Mouse (Mus musculus) heart, embryonic 12.5 days (tissue): Measurements from ENCODE around the gene Mmel1. TPM values are rescaled to one million over a fixed set of nuclear protein-coding genes. Genes with fewer than 3 reads are reported as not detected.

Experiments
- ATAC-seq: fragments of 200-750 bp; cut with Nextera tagmentation; 2 replicates; pipeline ENCODE4 v1.8.0; 2017; ENCODE audit warnings: moderate TSS enrichment, moderate library complexity; ENCODE audit not compliant: insufficient number of reproducible peaks, low FRiP score
- H3K27ac ChIP-seq: fragments of 300-500 bp; sonication (generic); 2 replicates; pipeline ENCODE4 v1.5.1; 2016; ENCODE audit warnings: mild to moderate bottlenecking, moderate library complexity; ENCODE audit not compliant: poor library complexity, severe bottlenecking
- H3K27me3 ChIP-seq: fragments of 300-500 bp; sonication (generic); replicated peaks from 2 replicates; pipeline ENCODE4 v1.6.1; 2016; ENCODE audit warnings: mild to moderate bottlenecking, moderate library complexity
- H3K36me3 ChIP-seq: fragments of 300-500 bp; sonication (generic); 2 replicates; pipeline ENCODE4 v1.6.1; 2016; ENCODE audit warnings: mild to moderate bottlenecking, moderate library complexity
- H3K4me1 ChIP-seq: fragments of 300-500 bp; sonication (generic); replicated peaks from 2 replicates; pipeline ENCODE4 v1.6.1; 2016; ENCODE audit warnings: mild to moderate bottlenecking
- H3K4me2 ChIP-seq: fragments of 300-500 bp; sonication (generic); 2 replicates; pipeline ENCODE4 v1.6.1; 2016; ENCODE audit warnings: mild to moderate bottlenecking, moderate library complexity
- H3K4me3 ChIP-seq: fragments of 300-500 bp; sonication (generic); 2 replicates; pipeline ENCODE4 v1.5.1; 2016; ENCODE audit warnings: mild to moderate bottlenecking
- H3K9ac ChIP-seq: fragments of 300-500 bp; sonication (generic); 2 replicates; pipeline ENCODE4 v1.6.1; 2016; ENCODE audit warnings: mild to moderate bottlenecking, moderate library complexity
- H3K9me3 ChIP-seq: fragments of 300-500 bp; sonication (generic); replicated peaks from 2 replicates; pipeline ENCODE4 v1.6.1; 2016; ENCODE audit warnings: mild to moderate bottlenecking, moderate library complexity
- WGBS: fragments of 180-500 bp; shearing (Covaris S2); methylation state at CpG from one replicate; pipeline ENCODE4 v1.1.7; 2016; 5-methylcytosine and 5-hydroxymethylcytosine counted together
- polyA plus RNA-seq: library from polyadenylated mRNA; unstranded; fragments of >200 nt; fragmentation: Nextera tagmentation; extraction: Ambion mirVana; gene quantifications from 2 replicates; pipeline ENCODE4 v1.2.1, GENCODE M21; 2016

Gene Mmel1
- polyA plus RNA-seq, 1 experiment from 2014 or later = 0.20 TPM

DNA sequence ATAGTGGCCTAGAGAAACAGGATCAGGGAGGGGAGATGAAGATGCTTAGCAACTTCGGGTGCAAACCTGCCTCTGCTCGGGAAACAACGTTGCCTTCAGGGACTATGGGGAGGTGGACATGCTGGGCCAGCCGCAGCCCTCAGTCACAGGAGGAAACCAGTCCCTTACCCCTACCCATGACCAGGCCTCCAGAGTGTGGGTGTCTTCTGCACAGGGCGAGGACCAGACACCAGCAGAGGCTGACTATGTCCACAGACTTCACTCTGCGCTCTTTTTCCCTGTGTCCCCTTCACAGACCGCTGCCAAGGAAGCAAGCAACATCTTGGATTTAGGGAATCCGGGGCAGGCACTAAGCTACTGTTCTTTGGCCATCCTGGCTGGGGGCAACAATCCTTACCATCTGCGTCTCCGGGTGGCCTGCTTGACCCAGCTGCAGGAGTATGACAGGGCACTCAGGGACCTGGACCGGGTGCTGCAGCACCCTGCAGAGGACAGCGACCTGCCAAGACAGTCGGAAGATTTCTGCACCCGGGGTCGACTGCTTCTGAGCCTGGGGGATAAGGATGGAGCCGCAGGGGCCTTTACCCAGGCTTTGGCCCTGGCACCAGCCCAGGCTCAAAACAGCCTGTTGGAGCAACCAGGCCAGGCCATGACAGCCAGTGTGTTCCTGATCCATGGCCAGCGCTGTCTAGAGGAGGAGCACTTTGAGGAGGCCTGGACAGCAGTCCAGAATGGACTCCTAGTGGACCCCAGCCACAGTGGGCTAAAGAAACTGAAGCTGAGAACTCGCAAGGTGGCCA is 4.2 kb upstream of the Mmel1 start:
- Histone ChIP-seq H3K27me3 (peaks cover 20% of the 10 kb centered on the region), H3K36me3 (no peaks in the 10 kb centered on the region), H3K4me3 (no peak overlapping the region), H3K4me2 (peak overlapping the region; percentile 67), H3K4me1 (peaks cover 10% of the 10 kb centered on the region), H3K9ac (peak overlapping the region; percentile 55), H3K9me3 (no peaks in the 10 kb centered on the region), H3K27ac (no peak overlapping the region)
- 81% methylated on average over 18 of the region's 18 CpGs for WGBS
- ATAC-seq = no peak

DNA sequence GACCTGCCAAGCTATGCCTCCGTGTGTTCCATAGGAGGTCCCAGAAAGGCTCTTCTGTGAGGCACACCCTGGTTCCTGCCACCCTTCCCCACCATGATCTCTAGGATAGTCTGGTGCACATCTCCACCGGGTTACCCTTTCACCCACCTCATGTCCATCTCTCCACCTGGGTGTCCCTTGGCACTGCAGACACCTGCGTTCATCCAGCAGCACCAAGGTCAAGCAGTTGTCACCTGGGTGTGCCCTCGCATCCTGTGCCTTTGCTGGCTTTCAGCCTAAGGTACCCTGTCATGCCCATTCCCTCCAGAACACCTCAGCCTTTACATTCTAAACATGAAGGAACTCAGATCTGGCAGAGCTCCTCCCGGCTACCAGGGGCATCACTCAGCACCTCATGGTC is 3.0 kb upstream of the Mmel1 start:
- H3K9ac ChIP-seq = no peak overlapping the region
- 68% methylated on average over 5 of the region's 5 CpGs for WGBS
- H3K9me3 ChIP-seq = no peaks in the 10 kb centered on the region
- no peaks in the 10 kb centered on the region for H3K36me3 ChIP-seq
- H3K4me1 ChIP-seq = peaks cover 10% of the 10 kb centered on the region
- no peak overlapping the region for H3K27ac ChIP-seq
- H3K4me2 ChIP-seq = no peak overlapping the region
- peaks cover 17% of the 10 kb centered on the region for H3K27me3 ChIP-seq
- no peak for ATAC-seq
- no peak overlapping the region for H3K4me3 ChIP-seq

DNA sequence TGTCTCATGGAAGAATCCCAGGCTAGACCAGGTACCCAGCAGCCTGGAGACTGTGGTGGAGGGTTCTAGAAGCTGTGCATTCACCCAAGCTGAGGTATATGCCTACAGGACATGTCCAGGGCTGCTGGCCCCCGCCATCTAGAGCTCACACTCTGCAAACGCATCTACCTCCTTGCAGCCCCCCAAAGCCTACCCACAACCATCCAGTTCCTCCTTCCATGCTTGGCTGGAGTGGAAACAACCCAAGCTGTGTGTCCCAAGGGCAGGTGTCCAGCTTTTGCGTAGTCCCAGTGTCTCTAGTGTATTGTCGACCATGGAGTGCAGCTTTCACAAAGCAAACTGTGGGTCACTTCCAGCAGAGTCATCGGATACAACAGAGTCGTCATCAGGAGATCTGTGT is 2.1 kb upstream of the Mmel1 start:
- H3K36me3 ChIP-seq = no peaks in the 10 kb centered on the region
- peaks cover 26% of the 10 kb centered on the region for H3K27me3 ChIP-seq
- no peak overlapping the region for H3K4me2 ChIP-seq
- no peaks in the 10 kb centered on the region for H3K9me3 ChIP-seq
- WGBS = 72% methylated on average over 6 of the region's 6 CpGs
- no peak overlapping the region for H3K27ac ChIP-seq
- H3K4me3 ChIP-seq = no peak overlapping the region
- no peak overlapping the region for H3K9ac ChIP-seq
- peaks cover 16% of the 10 kb centered on the region for H3K4me1 ChIP-seq
- no peak for ATAC-seq

DNA sequence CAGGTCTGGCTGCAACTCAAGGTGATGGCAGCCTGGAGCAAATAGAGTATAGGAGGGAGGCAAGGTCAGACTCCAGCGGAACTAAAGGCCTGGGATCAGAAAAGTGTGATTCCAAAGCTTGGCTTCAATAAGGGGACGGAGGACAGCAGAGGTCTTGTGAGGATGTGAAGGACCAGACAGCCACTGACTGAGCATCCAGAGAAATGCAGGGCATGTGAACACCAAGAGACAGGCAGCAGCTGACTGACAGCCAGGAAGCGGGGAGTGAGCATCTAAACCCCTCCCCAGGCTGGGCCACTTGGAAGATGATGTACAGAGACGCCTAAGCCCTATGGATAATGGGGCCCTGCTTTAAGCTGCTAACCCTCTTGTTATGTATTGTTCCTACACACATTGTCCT is 1.3 kb downstream of the Mmel1 start:
- H3K36me3 ChIP-seq = no peaks in the 10 kb centered on the region
- WGBS = 68% methylated on average over 4 of the region's 4 CpGs
- peaks cover 32% of the 10 kb centered on the region for H3K27me3 ChIP-seq
- H3K4me1 ChIP-seq = 0 out of 2 replicates have a peak, but pooled peaks cover 6% of the 10 kb centered on the region
- H3K27ac ChIP-seq = no peak overlapping the region
- H3K4me3 ChIP-seq = no peak overlapping the region
- ATAC-seq = no peak
- H3K9me3 ChIP-seq = no peaks in the 10 kb centered on the region
- no peak overlapping the region for H3K9ac ChIP-seq
- no peak overlapping the region for H3K4me2 ChIP-seq

DNA sequence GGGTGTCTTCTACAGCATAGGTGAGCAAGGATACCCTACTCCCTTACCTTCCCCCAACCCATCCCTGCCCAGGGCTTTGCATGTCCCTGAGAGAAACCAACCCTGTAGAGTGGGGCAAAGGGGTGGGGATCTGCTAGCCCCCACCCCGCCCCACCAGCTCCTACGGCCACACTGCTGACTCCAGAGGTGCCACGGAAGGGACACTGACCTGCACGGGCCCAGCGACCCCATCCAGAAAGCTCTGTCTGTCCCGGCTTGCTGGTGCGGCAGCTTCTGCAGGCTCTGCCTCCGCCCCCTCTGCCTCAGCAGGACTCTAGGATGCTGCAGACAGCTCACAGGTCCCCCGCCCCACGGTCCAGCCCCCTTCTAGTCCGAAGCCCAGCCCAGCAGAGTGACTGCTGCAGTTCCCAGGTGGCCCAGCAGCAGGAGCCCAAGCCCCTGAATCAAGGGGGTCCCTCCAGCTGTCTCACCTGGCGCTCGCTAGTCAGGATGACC is 2.4 kb downstream of the Mmel1 start:
- WGBS = 2% methylated on average over 13 of the region's 13 CpGs
- no peak overlapping the region for H3K27ac ChIP-seq
- peaks cover 33% of the 10 kb centered on the region for H3K27me3 ChIP-seq
- ATAC-seq = peak; percentile 30; the same call in 1 of the 2 replicates
- H3K4me1 ChIP-seq = 0 out of 2 replicates have a peak, but pooled peaks cover 6% of the 10 kb centered on the region
- no peaks in the 10 kb centered on the region for H3K36me3 ChIP-seq
- H3K9me3 ChIP-seq = no peaks in the 10 kb centered on the region
- H3K4me2 ChIP-seq = peak overlapping the region; percentile 28; the same call in 1 of the 2 replicates
- no peak overlapping the region for H3K4me3 ChIP-seq
- no peak overlapping the region for H3K9ac ChIP-seq

DNA sequence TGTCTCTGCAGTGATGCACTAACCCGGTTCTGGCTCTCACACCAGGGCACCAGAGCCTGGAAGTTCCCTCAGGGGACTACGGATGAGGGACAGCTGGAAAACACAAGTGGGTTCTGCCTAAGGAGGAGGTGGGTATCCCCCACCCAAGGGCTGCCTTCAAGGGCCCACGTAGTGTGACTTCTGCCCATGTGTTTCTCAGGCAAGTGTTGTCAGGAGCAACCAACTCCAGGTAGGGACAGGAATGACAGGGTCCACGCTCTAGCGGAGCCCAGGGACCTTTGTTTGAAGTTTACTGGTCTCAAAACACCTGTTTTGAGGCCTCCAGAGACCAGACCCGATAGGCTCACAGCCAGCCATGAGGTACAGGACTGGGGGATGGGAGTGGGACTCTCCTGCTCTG is 3.8 kb downstream of the Mmel1 start:
- no peak overlapping the region for H3K4me2 ChIP-seq
- H3K36me3 ChIP-seq = no peaks in the 10 kb centered on the region
- peaks cover 31% of the 10 kb centered on the region for H3K27me3 ChIP-seq
- no peak overlapping the region for H3K4me3 ChIP-seq
- 70% methylated on average over 6 of the region's 6 CpGs for WGBS
- no peak overlapping the region for H3K27ac ChIP-seq
- H3K4me1 ChIP-seq = 0 out of 2 replicates have a peak, but pooled peaks cover 6% of the 10 kb centered on the region
- no peak overlapping the region for H3K9ac ChIP-seq
- no peak for ATAC-seq
- no peaks in the 10 kb centered on the region for H3K9me3 ChIP-seq

DNA sequence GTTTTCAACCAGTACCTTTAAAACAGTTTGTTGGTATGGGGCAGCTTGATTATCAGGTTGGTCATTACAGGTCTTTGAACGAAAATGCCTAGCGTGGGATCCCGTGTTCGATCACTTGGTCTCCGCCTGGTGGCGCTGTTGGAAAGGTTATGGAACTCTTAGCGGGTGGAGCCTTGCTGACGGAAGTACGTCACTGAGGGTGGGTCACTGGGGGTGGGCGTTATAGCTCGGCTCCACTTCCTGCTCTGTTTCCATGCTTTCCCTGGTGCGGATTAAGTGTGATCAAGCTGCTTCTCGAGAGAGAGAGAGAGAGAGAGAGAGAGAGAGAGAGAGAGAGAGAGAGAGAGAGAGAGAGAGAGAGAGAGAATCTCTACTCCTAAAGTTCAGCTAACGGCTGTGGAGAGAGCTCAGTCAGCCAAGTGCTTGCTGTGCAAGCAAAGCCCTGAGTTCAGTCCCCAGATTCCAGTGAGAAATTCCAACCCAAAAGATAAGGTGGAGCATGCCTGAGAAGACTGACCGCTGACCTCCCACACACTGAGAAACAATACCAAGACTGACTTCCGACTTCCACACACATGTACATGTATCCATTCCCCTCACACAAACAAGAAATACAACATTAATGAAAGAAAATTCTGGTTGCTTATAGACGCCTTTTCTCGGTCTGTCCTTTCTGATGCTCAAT is 8.6 kb downstream of the Mmel1 start:
- no peaks in the 10 kb centered on the region for H3K9me3 ChIP-seq
- peaks cover 33% of the 10 kb centered on the region for H3K4me1 ChIP-seq
- peak overlapping the region; percentile 45 for H3K4me3 ChIP-seq
- peak; percentile 94 for ATAC-seq
- peak overlapping the region; percentile 89 for H3K27ac ChIP-seq
- peak overlapping the region; percentile 67 for H3K4me2 ChIP-seq
- no peaks in the 10 kb centered on the region for H3K36me3 ChIP-seq
- H3K9ac ChIP-seq = peak overlapping the region; percentile 60; the same call in 1 of the 2 replicates
- H3K27me3 ChIP-seq = peaks cover 11% of the 10 kb centered on the region; the same call in 1 of the 2 replicates
- WGBS = 7% methylated on average over 18 of the region's 18 CpGs

DNA sequence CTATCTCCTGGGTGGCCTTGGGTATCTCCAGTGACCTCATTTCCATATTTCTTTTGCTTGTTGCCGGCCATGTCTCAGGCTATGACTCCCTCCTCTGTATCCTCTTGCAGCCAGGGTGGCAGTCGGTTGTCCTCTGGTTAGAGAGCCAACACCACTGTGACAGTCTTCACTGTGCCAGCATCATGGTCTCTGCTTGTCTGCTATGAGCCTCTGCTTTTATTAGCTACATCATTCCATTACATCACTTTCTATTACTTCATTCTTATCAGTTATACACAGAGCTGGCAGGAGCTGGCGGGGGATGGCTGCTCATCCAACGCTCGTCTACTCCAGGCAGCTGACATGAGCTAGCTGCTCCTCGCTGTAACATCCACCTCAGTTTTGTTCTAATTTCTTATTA is 11.3 kb downstream of the Mmel1 start:
- H3K4me2 ChIP-seq = 0 out of 2 replicates have a peak overlapping the region, but pooled peaks have one; percentile 14
- ATAC-seq = 0 out of 2 replicates have a peak, but pooled peaks have one; percentile 8
- 35% methylated on average over 6 of the region's 6 CpGs for WGBS
- H3K4me1 ChIP-seq = peaks cover 33% of the 10 kb centered on the region
- H3K36me3 ChIP-seq = no peaks in the 10 kb centered on the region
- H3K4me3 ChIP-seq = no peak overlapping the region
- H3K9me3 ChIP-seq = no peaks in the 10 kb centered on the region
- H3K27me3 ChIP-seq = peaks cover 7% of the 10 kb centered on the region; the same call in 1 of the 2 replicates
- H3K9ac ChIP-seq = 0 out of 2 replicates have a peak overlapping the region, but pooled peaks have one; percentile 7
- H3K27ac ChIP-seq = peak overlapping the region; percentile 73

DNA sequence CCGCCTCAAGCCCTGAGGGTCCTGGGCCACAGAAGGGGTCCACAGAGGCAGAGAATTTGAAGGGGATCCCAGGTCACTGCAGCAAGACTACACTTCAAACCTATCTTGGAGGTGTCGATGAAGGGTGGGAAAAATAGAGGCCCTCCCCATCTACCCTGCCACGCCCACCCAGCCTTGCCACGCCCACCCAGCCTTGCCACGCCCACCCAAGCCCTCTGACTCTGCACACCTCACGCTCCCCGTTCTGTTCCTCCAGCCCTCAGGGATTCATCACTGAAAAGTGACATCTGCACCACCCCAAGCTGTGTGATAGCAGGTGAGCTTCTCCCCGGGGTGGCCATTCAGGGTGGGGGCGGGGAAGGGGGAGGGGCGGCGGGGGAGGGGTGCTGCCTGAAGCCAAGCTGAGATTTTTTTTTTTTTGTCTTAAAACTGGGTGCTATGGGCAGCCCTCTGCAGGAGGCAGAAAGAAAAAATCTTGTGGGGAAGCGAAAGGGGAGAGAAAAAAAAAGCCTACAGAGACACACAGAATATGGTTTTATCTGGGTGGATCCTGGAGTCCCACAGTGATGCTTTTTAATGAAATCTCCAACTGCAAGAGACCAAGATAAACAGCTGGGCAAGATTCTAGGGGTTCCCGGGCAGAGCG is 12.8 kb downstream of the Mmel1 start:
- peaks cover 33% of the 10 kb centered on the region for H3K4me1 ChIP-seq
- no peaks in the 10 kb centered on the region; the same call in 1 of the 2 replicates for H3K27me3 ChIP-seq
- 24% methylated on average over 14 of the region's 14 CpGs for WGBS
- no peak overlapping the region for H3K4me2 ChIP-seq
- H3K9me3 ChIP-seq = no peaks in the 10 kb centered on the region
- H3K36me3 ChIP-seq = no peaks in the 10 kb centered on the region
- H3K4me3 ChIP-seq = no peak overlapping the region
- no peak for ATAC-seq
- no peak overlapping the region for H3K9ac ChIP-seq
- no peak overlapping the region for H3K27ac ChIP-seq

DNA sequence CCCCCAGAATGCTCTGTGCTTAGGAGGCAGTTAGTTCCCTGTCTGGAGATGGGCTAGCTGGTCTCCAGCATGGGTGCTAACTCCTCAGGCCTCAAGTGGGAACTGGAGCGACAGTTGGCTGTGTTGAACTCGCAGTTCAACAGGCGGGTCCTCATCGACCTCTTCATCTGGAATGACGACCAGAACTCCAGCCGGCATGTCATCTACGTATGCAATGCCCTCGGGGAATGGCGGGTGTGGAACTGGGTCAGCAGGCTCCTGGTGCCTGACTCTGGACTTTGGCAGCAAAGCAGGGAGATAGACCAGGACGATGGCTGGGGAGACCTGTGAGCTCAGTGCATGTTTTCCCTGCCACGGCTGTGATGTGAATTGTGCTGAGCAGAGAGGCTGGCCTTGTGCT is 16.0 kb downstream of the Mmel1 start:
- H3K9ac ChIP-seq = no peak overlapping the region
- H3K4me2 ChIP-seq = no peak overlapping the region

More for the DNA sequence above, 16.0 kb downstream of the Mmel1 start:
- H3K36me3 ChIP-seq = no peaks in the 10 kb centered on the region
- H3K27ac ChIP-seq = no peak overlapping the region
- H3K27me3 ChIP-seq = peaks cover 2% of the 10 kb centered on the region; the same call in 1 of the 2 replicates
- H3K4me1 ChIP-seq = peaks cover 18% of the 10 kb centered on the region
- no peaks in the 10 kb centered on the region for H3K9me3 ChIP-seq
- ATAC-seq = no peak
- no peak overlapping the region for H3K4me3 ChIP-seq
- whole genome bisulfite sequencing = 75% methylated on average over 11 of the region's 11 CpGs
